Mouse (Mus musculus) kidney, postnatal 36 days (tissue): Measurements from ENCODE around the gene Gm39115.
A peak's percentile ranks its signal among the peaks of the same experiment; 100 is the strongest.

ENCODE experiments used
- DNase-seq, 2 experiments: peaks; one replicate each; pipeline ENCODE4 v3.0.0; 2021 to 2022; ENCODE audit warnings: mixed read lengths in 2 of 2

Gm39115 gene

DNA sequence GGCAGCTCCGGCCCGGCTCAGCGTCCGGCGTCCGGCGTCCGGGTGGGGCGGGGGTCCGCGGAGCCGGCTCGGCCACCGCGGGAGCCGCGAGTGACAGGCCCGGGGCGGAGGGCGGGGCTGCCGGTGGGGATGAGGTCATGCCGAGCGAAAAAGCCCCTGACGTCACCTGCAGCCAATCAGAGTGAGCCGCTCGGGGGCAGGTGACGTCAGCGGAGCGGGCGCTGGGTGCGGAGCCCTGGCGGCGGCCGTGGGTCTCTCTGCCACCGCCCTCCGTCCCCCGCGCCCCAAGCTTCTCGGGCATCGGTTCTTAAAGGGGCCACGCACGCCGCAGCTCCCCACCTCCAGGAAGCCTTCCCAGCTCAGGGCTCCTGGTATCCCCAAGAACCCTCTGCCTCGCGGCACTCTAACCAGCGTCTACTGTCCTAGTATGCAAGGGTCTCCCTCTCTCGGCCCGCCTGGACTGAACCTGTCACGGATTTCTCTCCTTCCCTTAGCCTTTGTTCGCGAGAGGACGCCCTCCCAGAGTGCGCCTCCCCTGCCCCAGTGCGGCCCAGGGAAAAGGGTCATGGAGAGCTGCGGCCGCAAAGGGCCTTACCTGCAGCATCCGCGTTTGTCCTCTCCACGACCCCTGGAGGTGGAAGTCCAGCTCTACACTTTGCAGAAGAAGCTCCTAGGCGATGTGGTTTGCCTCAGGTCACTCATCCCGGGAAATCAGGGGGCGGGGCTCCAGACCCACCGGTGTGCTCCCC, 40.5 kb downstream of the Gm39115 start, which contains the start of gene Dusp8:
Dusp8 (minus strand) TSS at position 661 of the 749 bp plus-strand sequence.
- DNase-seq, result peak; percentile 91 to 92

DNA sequence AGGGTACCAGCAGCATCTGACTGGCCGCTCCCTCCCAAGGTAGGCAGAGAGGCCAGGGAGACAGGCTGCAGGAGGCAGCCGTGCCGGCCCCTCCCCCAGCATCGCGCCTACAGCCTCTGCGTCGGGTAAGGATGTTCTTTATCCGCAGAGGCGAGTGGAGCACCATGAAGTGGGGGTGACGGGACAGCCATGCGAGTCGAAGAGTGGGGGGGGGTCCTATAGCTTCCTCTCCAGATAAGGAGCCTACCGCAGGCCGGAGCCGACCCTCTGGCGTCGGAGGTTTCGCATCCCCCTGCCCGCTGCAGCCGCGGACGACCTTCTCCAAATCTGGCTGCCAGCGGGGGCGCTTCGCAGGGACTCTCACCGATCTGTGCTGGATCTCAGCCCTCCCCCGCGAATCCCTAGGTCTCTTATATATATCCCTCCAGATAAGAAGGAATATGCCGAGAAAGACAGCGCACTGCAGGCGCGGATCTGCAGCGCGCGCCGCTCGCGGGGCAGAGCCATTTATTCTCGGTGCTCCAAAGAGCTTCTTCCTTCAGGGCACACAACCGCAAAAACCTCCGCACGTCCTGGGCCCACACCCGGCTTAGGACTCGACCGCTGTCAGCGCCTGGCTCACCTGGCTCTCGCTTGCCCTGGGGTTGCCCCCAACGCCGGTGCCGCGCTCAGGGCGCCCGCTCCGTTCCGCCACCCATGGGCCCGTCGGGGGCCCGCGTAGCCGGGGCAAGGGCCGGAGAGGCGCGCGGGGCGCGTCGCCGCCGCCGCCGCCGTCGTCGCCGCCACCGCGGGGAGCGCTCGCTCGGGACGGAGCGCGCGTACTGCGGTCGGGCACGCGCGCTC, 41.3 kb downstream of the Gm39115 start:
- peak; percentile 9 to 48 for DNase-seq

DNA sequence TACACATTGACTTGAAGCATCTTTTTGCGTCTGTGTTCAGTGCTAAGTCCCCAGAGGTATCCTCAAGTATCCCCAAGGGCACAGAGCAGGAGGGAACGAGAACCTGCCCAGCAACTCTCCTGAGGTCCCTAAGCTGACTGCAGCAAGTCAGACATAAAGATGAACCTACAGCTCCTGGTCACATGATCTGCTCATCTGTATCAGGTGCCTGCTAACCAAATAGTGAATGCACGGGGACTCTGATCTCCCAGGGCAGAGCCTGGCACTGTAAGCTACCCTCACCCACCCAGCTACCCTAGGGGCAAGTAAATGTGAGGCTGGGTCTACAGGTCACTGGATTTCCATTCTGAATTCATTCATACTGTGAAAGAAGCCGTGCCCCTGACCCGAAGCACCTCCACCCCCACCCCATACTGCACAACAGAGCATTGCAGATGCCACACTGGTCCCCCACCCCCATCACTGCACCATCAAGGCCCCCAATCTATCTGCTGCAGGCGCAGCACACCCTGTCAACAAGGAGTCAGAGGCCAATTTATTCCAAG, 42.1 kb downstream of the Gm39115 start:
- no peak for DNase-seq

DNA sequence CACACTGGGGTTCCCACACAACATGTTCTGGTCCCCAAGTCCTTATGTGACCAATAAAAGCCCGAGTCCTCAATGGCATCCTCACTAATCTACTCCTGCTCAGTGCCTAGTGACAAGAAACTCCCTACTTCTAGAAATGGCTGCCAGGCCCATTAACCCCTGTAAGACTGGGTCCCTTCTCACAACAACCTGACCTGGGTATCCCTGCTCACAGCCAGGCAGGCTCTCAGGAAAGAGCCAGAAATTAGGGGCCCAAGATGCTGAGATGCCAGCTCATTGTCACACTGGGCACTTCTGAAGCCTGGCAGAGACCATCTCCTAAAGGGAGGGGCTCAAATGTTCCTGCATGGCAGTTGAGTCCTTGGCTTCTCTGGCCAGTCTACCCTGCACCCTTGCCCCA, 42.8 kb downstream of the Gm39115 start:
- no peak for DNase-seq

GRCm38 (mm10) chr7:142091848-142092247, 44.0 kb downstream of the Gm39115 start:
- no peak for DNase-seq

- no peak for DNase-seq
Measured at GRCm38 (mm10) chr7:142089648-142090447, 46.0 kb downstream of the Gm39115 start.

- DNase-seq, result no peak
Measured at GRCm38 (mm10) chr7:142088886-142089285, 46.9 kb downstream of the Gm39115 start.

DNA sequence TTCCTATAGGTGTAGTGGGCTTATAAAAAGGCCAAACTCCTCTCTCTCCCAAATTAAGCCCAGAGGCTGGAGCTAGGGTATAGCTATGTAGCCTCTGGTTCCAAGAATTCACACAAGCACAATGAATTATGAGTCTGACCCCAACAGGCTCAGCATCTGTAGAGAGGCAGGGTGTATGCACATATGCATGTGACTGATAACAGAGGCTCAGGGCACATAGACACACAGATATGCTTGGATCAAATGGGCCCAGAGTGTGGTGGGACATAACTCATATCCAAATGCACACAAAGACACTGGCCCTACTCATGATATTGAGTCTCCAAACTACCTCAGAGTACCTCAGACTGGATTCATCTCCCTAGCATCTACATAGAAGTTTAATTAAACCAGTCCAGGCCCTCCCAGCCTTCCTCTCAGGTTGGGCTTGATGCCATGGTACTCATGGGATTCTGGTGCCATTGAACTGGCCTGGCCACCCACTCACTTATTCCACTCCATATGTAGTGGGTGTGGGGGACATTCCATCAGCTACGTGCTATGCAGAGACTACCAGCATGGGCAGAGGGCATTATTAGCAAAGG, 48.7 kb downstream of the Gm39115 start:
- no peak for DNase-seq

DNA sequence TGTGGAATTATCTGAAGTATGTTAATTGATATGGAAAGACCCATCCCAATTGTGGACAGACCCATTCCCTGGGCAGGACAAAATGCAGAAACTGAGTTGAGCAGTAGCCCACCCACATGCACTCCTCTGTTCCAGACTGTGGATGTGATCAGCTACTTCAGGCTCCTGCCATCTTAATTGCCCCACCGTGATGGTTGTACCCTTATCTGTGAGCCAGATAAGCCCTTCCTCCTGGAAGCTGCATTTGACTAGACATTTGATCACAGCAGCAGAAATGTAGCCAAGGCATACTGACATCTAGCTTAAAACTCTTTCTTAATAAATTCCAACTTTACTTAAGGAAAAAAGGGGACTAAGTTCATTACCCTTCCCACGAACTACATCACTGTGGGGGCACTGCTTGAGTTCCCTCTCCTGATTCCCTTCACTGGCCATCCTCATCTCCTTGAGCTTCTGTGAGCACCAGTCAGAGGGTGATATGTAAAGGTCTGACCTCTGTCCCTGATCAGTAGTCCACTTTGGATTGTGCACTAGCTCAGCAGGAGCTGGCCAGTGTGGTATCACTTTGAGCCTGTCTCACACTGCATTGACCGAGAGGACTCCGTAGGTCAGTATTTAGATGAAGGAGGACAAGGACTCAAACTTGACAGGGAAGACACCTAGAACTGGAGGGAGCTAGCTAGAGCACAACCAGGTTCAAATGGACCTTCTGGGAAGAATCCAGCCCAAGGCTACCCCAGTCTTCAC, 49.5 kb downstream of the Gm39115 start:
- no peak for DNase-seq
